ENCODE assay signal across 9 mouse cellular contexts in the genomic region with DNA sequence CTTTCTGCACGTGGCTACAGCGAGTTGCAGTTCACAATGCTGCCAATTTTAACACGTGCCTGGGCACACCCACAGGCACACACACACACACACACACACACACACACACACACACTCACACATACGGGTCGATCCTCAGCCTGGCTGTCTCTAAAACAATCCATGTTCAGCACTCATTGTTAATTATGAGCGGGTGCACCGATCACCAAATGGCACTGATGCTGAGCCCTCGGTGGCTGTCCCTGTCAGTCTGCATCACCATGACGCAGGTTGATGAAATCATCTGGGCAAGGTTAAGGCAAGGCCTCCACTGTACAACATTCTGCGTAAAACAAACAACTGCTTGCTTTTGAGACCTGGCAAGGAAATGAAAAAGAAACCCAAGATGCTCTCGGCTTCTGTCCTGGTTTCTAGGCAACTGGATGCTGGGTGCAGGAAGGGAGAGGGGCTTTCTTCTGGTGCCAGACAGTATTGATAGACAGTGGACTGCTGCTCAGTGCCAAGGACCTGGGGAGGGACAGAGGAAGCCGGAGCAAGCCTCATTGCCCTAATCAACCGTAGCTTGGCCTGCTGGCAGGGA.
DNase-seq lines count a peak whose midpoint lies in the region; ATAC-seq and TF ChIP-seq lines count a peak whose summit lies in the region.
"Had no signal": no experiment of that assay in that cellular context is flagged by ENCODE, and none has a peak within 500 bp of the region (broad histone marks: within the 10 kb centered on the region; RNA-seq: fewer than 3 reads in every experiment).

No protein-coding gene starts in this region.

- no peak for TF ChIP-seq POLR2A in brain, embryonic 14.5 days (IDR thresholded peaks at IDR 0.05; ENCODE audit: borderline replicate concordance, extremely low read depth, insufficient read depth, insufficient read length, poor library complexity, severe bottlenecking)

- intact Hi-C loops in left cerebral cortex, adult 2 months (cut with DNase I), result no loop called here

- 8% methylated on average over 13 of the region's 13 CpGs for WGBS in forebrain, postnatal 0 days

- no peak overlapping the region; the same call in 1 of the 2 replicates for H3K9ac ChIP-seq in forebrain, postnatal 0 days
- H3K9ac ChIP-seq: limb, embryonic 12.5 days had no signal

- H3K9me3 ChIP-seq in forebrain, postnatal 0 days (ENCODE audit: low read length), result no peaks in the 10 kb centered on the region
- H3K9me3 ChIP-seq: limb, embryonic 12.5 days had no signal

- H3K4me2 ChIP-seq in forebrain, postnatal 0 days (ENCODE audit: low read depth), result peak overlapping the region; percentile 27; the same call in 1 of the 2 replicates
- H3K4me2 ChIP-seq: limb, embryonic 12.5 days had no signal

- no peaks in the 10 kb centered on the region for H3K36me3 ChIP-seq in forebrain, postnatal 0 days (ENCODE audit: insufficient read depth)
- H3K36me3 ChIP-seq: limb, embryonic 12.5 days had no signal

- no peak overlapping the region for H3K4me3 ChIP-seq in forebrain, postnatal 0 days (ENCODE audit: low read depth, low read length)
- H3K4me3 ChIP-seq in left cerebral cortex, adult 2 months, result no peak overlapping the region
- H3K4me3 ChIP-seq: erythroblast, embryonic 14.5 days; limb, embryonic 12.5 days had no signal

- H3K4me1 ChIP-seq in forebrain, postnatal 0 days (ENCODE audit: insufficient read depth), result peaks cover 30% of the 10 kb centered on the region

- TF ChIP-seq CTCF in brain, embryonic 14.5 days (IDR thresholded peaks at IDR 0.05; ENCODE audit: borderline replicate concordance, extremely low read depth, insufficient read depth, insufficient read length), result no peak
- no peak for TF ChIP-seq CTCF in forebrain, postnatal 0 days (IDR thresholded peaks at IDR 0.05; ENCODE audit: low read depth)
- no peak for TF ChIP-seq CTCF in left cerebral cortex, adult 2 months (IDR thresholded peaks at IDR 0.05)

- H3K27me3 ChIP-seq in forebrain, postnatal 0 days (ENCODE audit: insufficient read depth, low read length), result no peaks in the 10 kb centered on the region

- ATAC-seq in forebrain, postnatal 0 days, result peak; percentile 92
- ATAC-seq in erythroblast, adult 5-6 weeks (replicated peaks; ENCODE audit: low FRiP score, poor library complexity, severe bottlenecking), result no peak

- peak; percentile 96 for DNase-seq in brain, embryonic 14.5 days (ENCODE audit: low read depth)
- DNase-seq in forebrain, postnatal 0 days, result peak; percentile 85
- DNase-seq in left cerebral cortex, adult 2 months (ENCODE audit: extremely low spot score in 1 of 2, low spot score in 2 of 2), result peak; percentile 21 to 23
- DNase-seq in retina, embryonic 14.5 days (ENCODE audit: low spot score), result peak; percentile 68
- DNase-seq in spleen, postnatal 10 days (ENCODE audit: low spot score in 2 of 2), result no peak
- DNase-seq in heart, adult 11 months, result no peak

- H3K27ac ChIP-seq in forebrain, postnatal 0 days (ENCODE audit: low read depth, low read length), result peak overlapping the region; percentile 79
- no peak overlapping the region for H3K27ac ChIP-seq in left cerebral cortex, adult 2 months
- H3K27ac ChIP-seq: limb, embryonic 12.5 days had no signal

Comparison
In these comparisons a context has a peak if more than half of its experiments do, and no peak if none do; other contexts are left out.
1. DNase-seq: peak in brain, embryonic 14.5 days (single experiment), forebrain, postnatal 0 days (single experiment), left cerebral cortex, adult 2 months (2 of 2) and retina, embryonic 14.5 days (single experiment); none in spleen, postnatal 10 days (0 of 2) and heart, adult 11 months (single experiment).